Mouse (Mus musculus) CH12.LX (cell line): ENCODE measurements around the gene A830031A19Rik. TPM values are rescaled to one million over a fixed set of nuclear protein-coding genes. Genes with fewer than 3 reads are reported as not detected.

ENCODE experiments used
- DNase-seq: peaks from one replicate; pipeline ENCODE4 v3.0.0-alpha.2; 2013; ENCODE audit errors: extremely low read depth
- H3K27ac ChIP-seq: 2 replicates; pipeline ENCODE4 v1.5.1; 2012; ENCODE audit warnings: low read depth, mild to moderate bottlenecking, control low read depth, moderate library complexity; ENCODE audit not compliant: insufficient read depth
- H3K27me3 ChIP-seq: replicated peaks from 2 replicates; pipeline ENCODE3; 2012; ENCODE audit warnings: inconsistent platforms
- H3K36me3 ChIP-seq, 2 experiments: replicated peaks in 1 of 2; 2 replicates each; pipeline versions ENCODE3 to v1.6.1; 2012; ENCODE audit warnings: inconsistent platforms in 1 of 2, low read length in 1 of 2, mild to moderate bottlenecking in 1 of 2, mixed read lengths in 1 of 2, moderate library complexity in 1 of 2; ENCODE audit not compliant: control insufficient read depth in 1 of 2, insufficient read depth in 1 of 2
- H3K4me1 ChIP-seq, 2 experiments: 2 replicates each; pipeline ENCODE4 v1.6.1; 2012; ENCODE audit warnings: inconsistent platforms in 1 of 2, moderate library complexity in 1 of 2; ENCODE audit not compliant: insufficient read depth in 2 of 2, control insufficient read depth in 1 of 2
- H3K4me2 ChIP-seq: 2 replicates; pipeline ENCODE4 v1.6.1; 2012; ENCODE audit warnings: low read depth, mild to moderate bottlenecking, control low read depth; ENCODE audit not compliant: poor library complexity, insufficient read depth, severe bottlenecking
- H3K4me3 ChIP-seq, 3 experiments: fragments of 150-350 bp in 1 of 3; sonication (generic) in 1 of 3; replicated peaks in 1 of 3; 2 replicates each; pipeline versions ENCODE3 to v1.5.1; 2011 to 2012; ENCODE audit warnings: low read depth in 2 of 3, low read length in 2 of 3, mild to moderate bottlenecking in 2 of 3, moderate library complexity in 2 of 3, control low read depth in 1 of 3, improper control_type of control experiment in 1 of 3, inconsistent platforms in 1 of 3, mixed read lengths in 1 of 3; ENCODE audit not compliant: poor library complexity in 1 of 3
- H3K79me2 ChIP-seq: replicated peaks from 2 replicates; pipeline ENCODE4 v1.6.1; 2012; ENCODE audit warnings: mild to moderate bottlenecking, moderate library complexity; ENCODE audit not compliant: control insufficient read depth, poor library complexity, insufficient read depth, severe bottlenecking; ENCODE audit errors: extremely low read depth
- H3K9ac ChIP-seq: 2 replicates; pipeline ENCODE4 v1.6.1; 2012; ENCODE audit warnings: low read depth, mild to moderate bottlenecking, control low read depth, moderate library complexity; ENCODE audit not compliant: insufficient read depth
- H3K9me3 ChIP-seq: replicated peaks from 2 replicates; pipeline ENCODE3; 2012; ENCODE audit warnings: low read length, inconsistent platforms, mixed read lengths
- BHLHE40 ChIP-seq: IDR thresholded peaks from 2 replicates; pipeline ENCODE4 v1.6.1; 2011; ENCODE audit warnings: mild to moderate bottlenecking, low read depth, low read length, improper control_type of control experiment
- CHD2 ChIP-seq: IDR thresholded peaks from 2 replicates; pipeline ENCODE4 v1.6.1; 2011; ENCODE audit warnings: low read length, improper control_type of control experiment
- CTCF ChIP-seq, 2 experiments: IDR thresholded peaks in 1 of 2; conservative IDR thresholded peaks in 1 of 2; 2 replicates each; pipeline ENCODE4 v1.5.1; 2011 to 2012; ENCODE audit warnings: low read depth in 2 of 2, low read length in 2 of 2, improper control_type of control experiment in 1 of 2, inconsistent platforms in 1 of 2, mild to moderate bottlenecking in 1 of 2, moderate library complexity in 1 of 2
- E2F4 ChIP-seq: IDR thresholded peaks from 2 replicates; pipeline ENCODE4 v1.6.1; 2011; ENCODE audit warnings: low read depth, low read length, improper control_type of control experiment; ENCODE audit not compliant: insufficient replicate concordance
- EP300 ChIP-seq: IDR thresholded peaks from 2 replicates; pipeline ENCODE4 v1.6.1; 2011; ENCODE audit warnings: low read length, improper control_type of control experiment
- ETS1 ChIP-seq: conservative IDR thresholded peaks from 2 replicates; pipeline ENCODE4 v1.6.1; 2012; ENCODE audit warnings: low read depth, mild to moderate bottlenecking, inconsistent platforms, low read length, improper control_type of control experiment, moderate library complexity
- GABPA ChIP-seq: IDR thresholded peaks from 2 replicates; pipeline ENCODE4 v1.6.1; 2012; ENCODE audit warnings: low read depth, low read length, improper control_type of control experiment, inconsistent platforms; ENCODE audit not compliant: insufficient replicate concordance
- IRF4 ChIP-seq: IDR thresholded peaks from 2 replicates; pipeline ENCODE4 v1.6.1; 2014; ENCODE audit warnings: low read depth, mild to moderate bottlenecking, inconsistent platforms, low read length, improper control_type of control experiment
- JUN ChIP-seq: IDR thresholded peaks from 2 replicates; pipeline ENCODE4 v1.6.1; 2011; ENCODE audit warnings: low read depth, mild to moderate bottlenecking, low read length, improper control_type of control experiment, moderate library complexity; ENCODE audit not compliant: insufficient read depth
- JUND ChIP-seq: conservative IDR thresholded peaks from 2 replicates; pipeline ENCODE4 v1.6.1; 2011; ENCODE audit warnings: low read depth, low read length, improper control_type of control experiment
- MEF2A ChIP-seq: IDR thresholded peaks from 2 replicates; pipeline ENCODE4 v1.6.1; 2014; ENCODE audit warnings: low read depth, mild to moderate bottlenecking, inconsistent platforms, low read length, improper control_type of control experiment, borderline replicate concordance
- MXI1 ChIP-seq: IDR thresholded peaks from 2 replicates; pipeline ENCODE4 v1.6.1; 2011; ENCODE audit warnings: mild to moderate bottlenecking, low read depth, low read length, improper control_type of control experiment
- MYC ChIP-seq: IDR thresholded peaks from 2 replicates; pipeline ENCODE4 v1.6.1; 2011; ENCODE audit warnings: low read depth, mild to moderate bottlenecking, improper control_type of control experiment, low read length
- NRF1 ChIP-seq: IDR thresholded peaks from 2 replicates; pipeline ENCODE4 v1.6.1; 2014; ENCODE audit warnings: low read depth, mild to moderate bottlenecking, inconsistent platforms, low read length, improper control_type of control experiment, moderate library complexity
- RAD21 ChIP-seq: IDR thresholded peaks from 2 replicates; pipeline ENCODE4 v1.6.1; 2011; ENCODE audit warnings: low read depth, mild to moderate bottlenecking, low read length, improper control_type of control experiment, moderate library complexity
- TCF12 ChIP-seq: IDR thresholded peaks from 2 replicates; pipeline ENCODE4 v1.6.1; 2014; ENCODE audit warnings: low read depth, mild to moderate bottlenecking, inconsistent platforms, low read length, improper control_type of control experiment
- UBTF ChIP-seq: IDR thresholded peaks from 2 replicates; pipeline ENCODE4 v1.6.1; 2012; ENCODE audit warnings: low read depth, mild to moderate bottlenecking, inconsistent platforms, low read length, improper control_type of control experiment, moderate library complexity
- USF1 ChIP-seq: IDR thresholded peaks from 2 replicates; pipeline ENCODE4 v1.6.1; 2014; ENCODE audit warnings: low read depth, mild to moderate bottlenecking, inconsistent platforms, low read length, improper control_type of control experiment
- USF2 ChIP-seq: conservative IDR thresholded peaks from 2 replicates; pipeline ENCODE4 v1.6.1; 2011; ENCODE audit warnings: low read depth, low read length, improper control_type of control experiment
- ZKSCAN1 ChIP-seq: IDR thresholded peaks from 2 replicates; pipeline ENCODE4 v1.6.1; 2012; ENCODE audit warnings: low read depth, inconsistent platforms, low read length, improper control_type of control experiment, borderline replicate concordance
- ZNF384 ChIP-seq: IDR thresholded peaks from 2 replicates; pipeline ENCODE4 v1.6.1; 2012; ENCODE audit warnings: low read depth, low read length, improper control_type of control experiment, inconsistent platforms
- dilution Hi-C: fragments of 300-500 bp; cut with MboI; formaldehyde crosslinking; loops from 2 replicates; pipeline ENCODE4 v1.14.3; 2020; ENCODE audit warnings: low sequenced_read_pairs; ENCODE audit not compliant: extremely low pct_unique_long_range_greater_than_20kb, extremely low pct_ligation_motif_present
- in situ Hi-C: fragments of 300-500 bp; cut with MboI; formaldehyde crosslinking; loops from 3 replicates; pipeline ENCODE4 v1.14.3; 2019; ENCODE audit warnings: low sequenced_read_pairs, low pct_ligation_motif_present, low pct_unique_long_range_greater_than_20kb, mixed read lengths
- polyA plus RNA-seq: library from polyadenylated mRNA; unstranded; fragments of >175 nt; gene quantifications from 2 replicates; pipeline ENCODE4 v1.2.1, GENCODE M21; 2012; ENCODE audit warnings: low read depth; ENCODE audit not compliant: insufficient read length
- total RNA-seq, 2 experiments: library from RNA; depleted of rRNA; stranded (reverse); fragments of 300-350 nt in 1 of 2; fragments of >200 nt in 1 of 2; gene quantifications; 2 replicates each; pipeline ENCODE4 v1.2.3; 2012 to 2014

Gene A830031A19Rik
- not detected in 2 replicates for total RNA-seq (2012; rRNA removed)
- not detected in 2 replicates for total RNA-seq (2014; rRNA removed)
- not detected in 2 replicates for polyA plus RNA-seq

DNA sequence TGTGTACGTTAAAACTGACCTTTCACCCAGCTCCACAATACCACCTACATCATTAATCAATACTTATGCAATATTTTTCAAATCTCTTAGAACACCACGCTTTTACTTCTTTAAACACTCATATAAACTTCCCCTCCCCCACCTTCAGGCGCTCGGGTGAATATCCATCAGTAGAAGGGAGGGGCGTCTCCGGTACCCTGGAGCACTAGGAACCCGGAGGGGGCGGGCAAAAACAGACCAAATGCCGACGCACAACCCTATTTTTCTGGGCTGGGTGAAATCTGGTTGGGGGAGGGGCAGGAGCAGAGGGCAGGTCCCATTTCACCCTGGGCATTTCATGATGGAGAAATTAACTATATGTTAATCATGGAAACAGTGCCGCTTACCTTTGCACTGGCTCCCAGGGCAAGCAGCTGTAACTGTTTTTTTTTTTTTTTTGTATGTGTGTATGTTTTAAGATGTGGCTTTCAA lies at the start of gene A830031A19Rik:
A830031A19Rik (minus strand) TSS at position 421 of the 471 bp plus-strand sequence.
- peaks cover 0 to 6% of the 10 kb centered on the region in 2 experiments; a peak in 2 of 4 replicates for H3K4me1 ChIP-seq
- dilution Hi-C loops = no loop called here
- peak; percentile 61; the same call in 1 of the 2 replicates for TF ChIP-seq CHD2
- peak; percentile 15; the same call in 1 of the 2 replicates for TF ChIP-seq ZNF384
- TF ChIP-seq TCF12 = no peak
- TF ChIP-seq, all 38 proteins: peak for 2
- no peak within 1 kb of the TSS; the same call in 1 of the 2 replicates for H3K9ac ChIP-seq
- no peaks in the 10 kb centered on the region for H3K79me2 ChIP-seq
- H3K4me3 ChIP-seq = peak within 1 kb of the TSS; percentile 47 to 76 (median 51)
- H3K27ac ChIP-seq = no peak within 1 kb of the TSS
- H3K9me3 ChIP-seq = no peaks in the 10 kb centered on the region
- H3K27me3 ChIP-seq = no peaks in the 10 kb centered on the region
- H3K4me2 ChIP-seq = peak within 1 kb of the TSS; percentile 98
- H3K36me3 ChIP-seq = no peaks in the 10 kb centered on the region
- no peak for DNase-seq
- in situ Hi-C loops = loop anchor here (25.0 kb wide), 1 partner anchor 1238 kb away; no protein-coding TSS in a partner anchor

DNA sequence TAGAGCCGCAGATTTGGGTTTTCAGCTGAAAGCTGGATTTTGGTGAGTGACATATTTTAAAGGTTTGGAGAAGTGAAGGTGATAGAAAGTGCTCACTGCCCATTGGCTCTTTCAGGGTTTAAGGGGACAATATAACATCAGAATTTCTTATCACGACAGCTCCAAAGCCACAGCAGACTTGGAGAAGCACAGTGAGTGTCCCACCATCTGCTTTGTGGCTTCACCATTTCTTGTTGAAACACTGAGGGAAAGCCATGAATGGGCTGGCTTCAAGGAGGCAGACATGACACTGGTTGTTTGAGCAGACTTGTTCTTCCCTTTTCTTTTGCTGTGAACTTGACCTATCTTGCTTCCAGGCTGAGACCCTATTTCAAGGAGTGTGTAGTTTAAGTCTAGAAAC lies 49.1 kb upstream of the A830031A19Rik start:
- H3K4me1 ChIP-seq = peaks cover 12 to 98% of the 10 kb centered on the region in 2 experiments
- dilution Hi-C loops (no loop called here), in situ Hi-C loops (no loop called here)
- DNase-seq = no peak
- no peaks in the 10 kb centered on the region for H3K79me2 ChIP-seq
- H3K27me3 ChIP-seq = no peaks in the 10 kb centered on the region
- peaks cover 0 to 82% of the 10 kb centered on the region in 2 experiments for H3K36me3 ChIP-seq
- TF ChIP-seq UBTF (no peak), JUND (no peak), USF1 (no peak), NRF1 (no peak), ZNF384 (no peak), IRF4 (no peak), USF2 (no peak), MYC (no peak), GABPA (no peak), MXI1 (no peak), ZKSCAN1 (no peak), MEF2A (no peak), E2F4 (no peak), JUN (no peak), ETS1 (no peak), CTCF (conservative IDR thresholded peaks at IDR 0.05 in 1 of 2, IDR thresholded peaks at IDR 0.05 in 1 of 2; ENCODE audit: low read depth in 2 of 2, low read length in 2 of 2) (no peak), EP300 (no peak), BHLHE40 (no peak), RAD21 (no peak)
- no peaks in the 10 kb centered on the region for H3K9me3 ChIP-seq
- no peak overlapping the region for H3K4me3 ChIP-seq
- no peak overlapping the region for H3K4me2 ChIP-seq
- no peak overlapping the region for H3K9ac ChIP-seq
- H3K27ac ChIP-seq = no peak overlapping the region
